Mouse (Mus musculus) liver (tissue): ENCODE measurements at regions not wholly inside any gene's neighbourhood (a gene's known extent, or its start where the extent isn't known, plus 50 kb on each side); places are given as distances from the start of the nearest gene placed in this dataset.

Experiments used
- DNase-seq: peaks from one replicate; pipeline ENCODE4 v3.0.0-alpha.2; 2020; ENCODE audit warnings: mixed read lengths

- no peak for DNase-seq
These were observed 110.9 kb downstream of the Ndufa4 start for GRCm38 (mm10) chr6:11796361-11796760.

DNA sequence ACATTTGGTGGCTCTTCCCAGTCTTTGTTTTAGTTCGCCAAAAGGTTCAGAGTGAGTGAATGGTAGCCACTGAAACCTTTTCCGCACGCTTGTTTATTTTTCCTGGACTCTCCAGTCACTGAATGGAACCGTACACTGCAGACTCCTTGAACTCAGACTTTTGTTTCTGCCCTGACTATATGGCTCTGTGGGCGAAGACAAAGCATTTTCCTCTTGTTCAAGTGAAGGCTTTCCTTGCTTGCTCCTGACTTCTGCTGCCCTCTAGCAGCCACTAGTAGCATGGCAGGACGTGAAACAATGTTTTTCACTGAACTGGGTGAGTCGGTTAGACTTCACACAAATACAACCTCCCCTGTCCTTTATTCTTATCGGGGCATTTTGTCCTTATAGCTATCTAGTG, 113.9 kb downstream of the Ndufa4 start:
- DNase-seq, result peak; percentile 13

GRCm38 (mm10) chr6:11792186-11792585, 115.1 kb downstream of the Ndufa4 start:
- no peak for DNase-seq

GRCm38 (mm10) chr6:11791056-11791455, 116.2 kb downstream of the Ndufa4 start:
- peak; percentile 4 for DNase-seq

- DNase-seq, result no peak
These were observed 133.3 kb downstream of the Ndufa4 start for GRCm38 (mm10) chr6:11773992-11774391.

DNA sequence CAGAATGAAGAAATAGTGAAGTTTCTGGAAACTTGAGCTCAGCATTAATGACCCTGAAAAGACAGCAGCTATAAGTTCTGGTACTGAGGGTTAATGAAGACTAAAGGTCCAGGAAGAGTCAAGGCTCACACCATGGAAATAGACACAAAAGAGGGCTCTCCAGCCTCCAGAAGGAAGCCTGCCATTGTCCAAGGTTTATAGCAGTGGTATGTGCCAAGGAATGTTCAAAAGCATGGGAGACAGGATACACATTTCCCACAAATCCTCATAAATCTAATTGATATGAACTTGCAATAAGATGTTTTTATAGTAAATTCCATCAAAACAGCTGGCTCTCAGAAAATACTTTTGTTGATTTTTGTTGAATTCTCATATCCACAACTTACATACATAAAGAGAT, 144.4 kb downstream of the Ndufa4 start:
- DNase-seq, result no peak

- no peak for DNase-seq
These were observed 169.6 kb downstream of the Ndufa4 start for GRCm38 (mm10) chr6:11737667-11738066.

- no peak for DNase-seq
These were observed 176.2 kb downstream of the Ndufa4 start for GRCm38 (mm10) chr6:11731126-11731525.

GRCm38 (mm10) chr6:11730667-11731066, 176.6 kb downstream of the Ndufa4 start:
- no peak for DNase-seq

GRCm38 (mm10) chr6:11727806-11728205, 179.5 kb downstream of the Ndufa4 start:
- no peak for DNase-seq

DNA sequence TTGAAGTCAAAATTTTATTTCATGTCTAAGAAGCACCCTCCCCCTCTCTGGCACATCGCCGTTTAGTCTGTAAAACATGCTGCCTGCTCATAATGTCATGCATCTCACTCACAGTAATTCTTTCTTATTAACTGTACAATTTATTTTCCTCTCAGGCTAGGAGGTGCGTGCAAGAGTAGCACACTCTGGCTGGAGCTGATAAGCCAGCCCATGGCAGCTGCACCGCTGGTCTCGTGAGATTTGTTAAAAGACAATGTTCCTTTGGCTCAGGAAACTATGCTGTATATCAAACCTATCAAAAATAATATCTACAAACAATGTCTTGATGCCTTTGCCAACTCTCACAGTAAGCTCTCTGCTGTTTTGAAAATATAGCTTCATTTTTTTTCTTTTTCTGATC, 179.9 kb downstream of the Ndufa4 start:
- DNase-seq, result peak; percentile 80

GRCm38 (mm10) chr6:11723519-11723918, 183.8 kb downstream of the Ndufa4 start:
- DNase-seq, result no peak

- DNase-seq, result no peak
These were observed 187.0 kb downstream of the Ndufa4 start for GRCm38 (mm10) chr6:11720274-11720673.

DNA sequence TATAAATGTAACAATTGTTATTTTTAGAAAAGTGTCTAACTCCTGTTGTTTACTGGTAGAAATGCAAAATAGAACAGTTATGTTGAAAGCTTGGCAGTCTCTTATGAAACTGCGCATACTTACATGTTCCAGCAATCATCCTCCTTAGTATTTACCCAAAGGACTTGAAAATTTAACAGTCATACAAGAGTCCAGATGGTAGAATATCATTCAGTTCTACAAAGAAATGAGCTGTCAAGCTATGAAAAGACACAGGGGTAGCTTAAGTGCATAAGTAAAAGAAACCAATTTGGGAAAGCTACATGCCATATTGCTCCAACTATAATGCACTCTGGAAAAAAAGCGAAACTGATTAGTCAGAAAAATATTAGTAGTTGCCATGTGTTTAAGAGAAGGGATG, 196.7 kb downstream of the Ndufa4 start:
- no peak for DNase-seq

- peak; percentile 4 for DNase-seq
These were observed 197.8 kb downstream of the Ndufa4 start for GRCm38 (mm10) chr6:11709465-11709864.
